Mouse (Mus musculus) forebrain, postnatal 0 days (tissue): ENCODE results near the gene Snx29. TPM values are rescaled to one million over a fixed set of nuclear protein-coding genes. Genes with fewer than 3 reads are reported as not detected.

ENCODE experiments used
- ATAC-seq: fragments of 200-750 bp; cut with Nextera tagmentation; 2 replicates; pipeline ENCODE4 v1.8.0; 2017; ENCODE audit warnings: mild to moderate bottlenecking, moderate library complexity
- DNase-seq: peaks from one replicate; pipeline ENCODE4 v3.0.0-alpha.2; 2015
- H3K27ac ChIP-seq: fragments of 300-500 bp; sonication (generic); 2 replicates; pipeline ENCODE4 v1.5.1; 2014; ENCODE audit warnings: low read depth, mild to moderate bottlenecking, antibody characterized with exemption, low read length, moderate library complexity, mixed read lengths
- H3K27me3 ChIP-seq: fragments of 300-500 bp; sonication (generic); 2 replicates; pipeline ENCODE4 v1.6.1; 2014; ENCODE audit warnings: mild to moderate bottlenecking, low read length, mixed read lengths; ENCODE audit not compliant: insufficient read depth
- H3K36me3 ChIP-seq: fragments of 300-500 bp; sonication (generic); 2 replicates; pipeline ENCODE4 v1.6.1; 2014; ENCODE audit warnings: mild to moderate bottlenecking, moderate library complexity; ENCODE audit not compliant: insufficient read depth
- H3K4me1 ChIP-seq: fragments of 300-500 bp; sonication (generic); 2 replicates; pipeline ENCODE4 v1.6.1; 2014; ENCODE audit warnings: antibody characterized with exemption; ENCODE audit not compliant: insufficient read depth
- H3K4me2 ChIP-seq: fragments of 300-500 bp; sonication (generic); 2 replicates; pipeline ENCODE4 v1.6.1; 2014; ENCODE audit warnings: low read depth, mild to moderate bottlenecking, moderate library complexity
- H3K4me3 ChIP-seq: fragments of 300-500 bp; sonication (generic); 2 replicates; pipeline ENCODE4 v1.5.1; 2014; ENCODE audit warnings: low read depth, low read length, mixed read lengths
- H3K9ac ChIP-seq: fragments of 300-500 bp; sonication (generic); 2 replicates; pipeline ENCODE4 v1.6.1; 2014; ENCODE audit warnings: mild to moderate bottlenecking
- H3K9me3 ChIP-seq: fragments of 300-500 bp; sonication (generic); 2 replicates; pipeline ENCODE4 v1.6.1; 2016; ENCODE audit warnings: low read length
- CTCF ChIP-seq: sonication (generic); IDR thresholded peaks from 2 replicates; pipeline ENCODE4 v1.5.1; 2016; ENCODE audit warnings: antibody characterized with exemption, control low read depth, low read depth
- WGBS: fragments of 180-500 bp; shearing (Covaris S2); extraction: QIAGEN DNeasy Blood & Tissue Kit; methylation state at CpG from one replicate; pipeline ENCODE4 v1.1.7; 2014; 5-methylcytosine and 5-hydroxymethylcytosine counted together
- polyA plus RNA-seq: library from polyadenylated mRNA; unstranded; fragments of >200 nt; fragmentation: Nextera tagmentation; extraction: Ambion mirVana; gene quantifications from 2 replicates; pipeline ENCODE4 v1.2.1, GENCODE M21; 2015
- total RNA-seq: library from RNA; depleted of rRNA; stranded (reverse); fragments of >200 nt; gene quantifications from 2 replicates; pipeline ENCODE4 v1.2.3, GENCODE M21; 2014

Snx29 gene
- total and polyA plus RNA-seq, 2 experiments from 2014 or later, result 5.8 to 20.6 TPM

GRCm38 (mm10) chr16:11644399-11644798 is 321.7 kb downstream of the Snx29 start:
- no peak for TF ChIP-seq CTCF
- no peaks in the 10 kb centered on the region for H3K9me3 ChIP-seq
- no peaks in the 10 kb centered on the region for H3K27me3 ChIP-seq
- 74% methylated on average over 2 of the region's 2 CpGs for WGBS
- H3K4me3 ChIP-seq, result no peak overlapping the region
- H3K9ac ChIP-seq, result no peak overlapping the region
- peaks cover 12% of the 10 kb centered on the region for H3K4me1 ChIP-seq
- H3K4me2 ChIP-seq, result no peak overlapping the region
- ATAC-seq, result no peak
- no peaks in the 10 kb centered on the region for H3K36me3 ChIP-seq
- no peak overlapping the region for H3K27ac ChIP-seq
- DNase-seq, result no peak

DNA sequence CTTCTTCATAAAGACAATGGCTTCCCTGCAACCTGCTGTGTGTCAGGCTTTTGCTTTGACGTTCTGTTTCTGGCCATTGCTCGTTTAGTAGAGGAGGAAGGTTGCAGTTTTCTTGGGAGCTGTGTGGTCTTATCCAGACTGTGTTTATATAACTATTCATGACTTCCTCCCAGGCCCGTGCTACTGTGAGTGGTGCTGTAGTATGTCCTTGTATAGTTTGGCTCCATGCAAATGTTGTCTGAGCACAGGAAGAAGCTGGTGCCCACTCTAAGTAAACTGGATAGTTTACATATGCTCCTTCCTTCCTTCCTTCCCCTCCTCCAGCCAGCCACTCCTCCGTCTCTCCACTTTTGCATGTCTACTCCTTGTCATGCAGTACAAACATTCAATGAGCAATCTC is 323.0 kb downstream of the Snx29 start:
- Histone ChIP-seq H3K27me3 (no peaks in the 10 kb centered on the region), H3K9ac (no peak overlapping the region), H3K27ac (peak overlapping the region; percentile 24; the same call in 1 of the 2 replicates), H3K36me3 (no peaks in the 10 kb centered on the region), H3K9me3 (no peaks in the 10 kb centered on the region), H3K4me1 (peaks cover 12% of the 10 kb centered on the region), H3K4me3 (no peak overlapping the region), H3K4me2 (no peak overlapping the region)
- DNase-seq (no peak), ATAC-seq (peak; percentile 47; the same call in 1 of the 2 replicates)
- 16% methylated on average over 4 of the region's 4 CpGs for WGBS
- TF ChIP-seq CTCF, result no peak

GRCm38 (mm10) chr16:11646745-11647289 is 324.1 kb downstream of the Snx29 start:
- no peaks in the 10 kb centered on the region for H3K36me3 ChIP-seq
- H3K9ac ChIP-seq, result no peak overlapping the region
- peaks cover 12% of the 10 kb centered on the region for H3K4me1 ChIP-seq
- no peaks in the 10 kb centered on the region for H3K27me3 ChIP-seq
- ATAC-seq (peak; percentile 64), DNase-seq (no peak)
- TF ChIP-seq CTCF, result no peak
- no peak overlapping the region for H3K4me2 ChIP-seq
- H3K4me3 ChIP-seq, result no peak overlapping the region
- H3K9me3 ChIP-seq, result no peaks in the 10 kb centered on the region
- 47% methylated on average over 4 of the region's 4 CpGs for WGBS
- 0 out of 2 replicates have a peak overlapping the region, but pooled peaks have one; percentile 43 for H3K27ac ChIP-seq

DNA sequence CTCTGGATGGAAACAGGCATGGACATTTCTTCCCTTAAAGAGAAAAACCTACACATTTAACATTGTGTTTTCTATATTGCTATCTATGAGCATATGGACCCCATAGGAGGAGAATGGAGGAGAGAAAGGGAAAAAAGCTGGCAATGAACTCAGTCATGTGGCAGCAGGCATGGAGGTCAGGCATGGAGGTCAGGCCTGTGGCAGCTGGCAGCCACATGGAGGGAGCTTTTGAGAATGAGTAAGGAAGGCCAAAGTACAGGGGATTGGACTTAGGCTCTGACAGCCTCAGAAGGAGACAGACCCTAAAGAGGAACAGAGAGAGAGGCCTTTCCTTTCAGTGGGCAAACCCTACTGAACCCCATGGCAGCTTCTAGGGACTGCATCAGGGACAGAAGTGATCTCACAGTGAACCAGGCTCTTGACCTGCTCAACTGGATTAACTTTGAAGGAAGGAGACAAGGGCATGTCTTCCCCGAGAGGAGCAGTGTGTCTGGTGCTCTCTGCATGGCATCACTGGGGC is 325.5 kb downstream of the Snx29 start:
- H3K27ac ChIP-seq, result no peak overlapping the region
- no peaks in the 10 kb centered on the region for H3K9me3 ChIP-seq
- H3K4me3 ChIP-seq, result no peak overlapping the region
- no peak overlapping the region for H3K4me2 ChIP-seq
- ATAC-seq (no peak), DNase-seq (no peak)
- no peaks in the 10 kb centered on the region for H3K27me3 ChIP-seq
- peaks cover 12% of the 10 kb centered on the region for H3K4me1 ChIP-seq
- WGBS, result 71% methylated on average over 1 of the region's 1 CpGs
- H3K9ac ChIP-seq, result no peak overlapping the region
- no peaks in the 10 kb centered on the region for H3K36me3 ChIP-seq
- no peak for TF ChIP-seq CTCF

DNA sequence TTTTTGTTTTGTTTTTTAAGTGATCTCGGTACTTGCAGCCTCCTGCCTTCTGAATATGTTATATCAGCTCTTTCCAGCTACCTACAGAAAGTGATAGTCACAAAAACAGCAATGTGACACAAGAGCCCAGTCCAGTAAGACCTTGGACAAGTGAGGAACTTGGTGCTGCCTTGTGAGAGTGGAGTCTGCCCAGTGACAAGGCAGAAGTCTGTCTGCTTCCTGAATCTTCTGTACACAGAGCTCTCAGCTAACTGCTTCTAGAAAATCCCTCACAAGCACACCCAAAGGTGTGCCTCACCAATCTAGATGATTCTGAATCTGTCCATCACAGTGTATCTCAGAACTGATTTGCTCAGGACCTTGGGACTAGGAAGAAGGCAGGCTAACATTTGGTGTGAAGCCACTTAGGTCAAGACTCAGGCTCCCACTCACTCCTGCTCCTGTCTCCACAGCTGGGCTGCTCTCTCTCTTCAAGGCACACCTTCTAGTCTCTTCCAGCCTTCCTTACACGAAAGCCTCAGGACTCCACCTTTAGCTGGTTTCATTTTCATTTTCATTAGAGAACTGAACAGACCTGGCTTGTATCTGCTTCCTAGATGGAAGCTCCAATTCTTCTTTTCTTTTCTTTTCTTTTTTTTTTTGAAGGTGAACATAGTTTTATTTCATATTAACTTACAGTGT is 330.1 kb downstream of the Snx29 start:
- WGBS, result 87% methylated on average over 2 of the region's 2 CpGs
- H3K4me1 ChIP-seq, result no peaks in the 10 kb centered on the region

GRCm38 (mm10) chr16:11655893-11656292 is 333.2 kb downstream of the Snx29 start:
- Histone ChIP-seq H3K9ac (no peak overlapping the region), H3K4me2 (no peak overlapping the region), H3K27me3 (no peaks in the 10 kb centered on the region), H3K9me3 (no peaks in the 10 kb centered on the region), H3K4me1 (no peaks in the 10 kb centered on the region), H3K4me3 (no peak overlapping the region), H3K36me3 (no peaks in the 10 kb centered on the region), H3K27ac (no peak overlapping the region)
- no peak for DNase-seq
- no peak for TF ChIP-seq CTCF
- WGBS, result 76% methylated on average over 3 of the region's 3 CpGs
- no peak for ATAC-seq

More for the DNA sequence above, 330.1 kb downstream of the Snx29 start:
- H3K27ac ChIP-seq, result no peak overlapping the region
- no peak overlapping the region for H3K9ac ChIP-seq
- no peak overlapping the region for H3K4me3 ChIP-seq
- H3K9me3 ChIP-seq, result no peaks in the 10 kb centered on the region
- no peak for ATAC-seq
- no peak for DNase-seq
- no peaks in the 10 kb centered on the region for H3K27me3 ChIP-seq
- TF ChIP-seq CTCF, result no peak
- H3K36me3 ChIP-seq, result no peaks in the 10 kb centered on the region
- no peak overlapping the region for H3K4me2 ChIP-seq

- WGBS, result 25% methylated on average over 1 of the region's 1 CpGs
- no peak overlapping the region for H3K27ac ChIP-seq
- no peak overlapping the region for H3K4me3 ChIP-seq
- no peaks in the 10 kb centered on the region for H3K9me3 ChIP-seq
- no peaks in the 10 kb centered on the region for H3K4me1 ChIP-seq
- DNase-seq (no peak), ATAC-seq (no peak)
- no peaks in the 10 kb centered on the region for H3K27me3 ChIP-seq
- H3K4me2 ChIP-seq, result no peak overlapping the region
- no peak for TF ChIP-seq CTCF
- no peak overlapping the region for H3K9ac ChIP-seq
- no peaks in the 10 kb centered on the region for H3K36me3 ChIP-seq
These were observed 334.4 kb downstream of the Snx29 start for GRCm38 (mm10) chr16:11657111-11657510.
